Mouse (Mus musculus): ENCODE data around the gene Hist2h3c2. TPM values are rescaled to one million over a fixed set of nuclear protein-coding genes. Genes with fewer than 3 reads are reported as not detected.
"Not testable (repeated sequence)": the region's sequence is repeated elsewhere in the genome, so short reads cannot be mapped to it uniquely, and the experiment has no call there.

The Hist2h3c2 gene
- polyA plus RNA-seq, 1 experiment from 2014 or later = 13.8 TPM

- H3K36me3 ChIP-seq = no peaks in the 10 kb centered on the region
- peaks cover 57% of the 10 kb centered on the region for H3K4me1 ChIP-seq
- no peak overlapping the region for H3K4me2 ChIP-seq
- no peaks in the 10 kb centered on the region for H3K27me3 ChIP-seq (replicated peaks)
- H3K9me3 ChIP-seq (replicated peaks) = no peaks in the 10 kb centered on the region
- H3K27ac ChIP-seq = no peak overlapping the region
- ATAC-seq = no peak
- peak overlapping the region; percentile 2; the same call in 1 of the 2 replicates for H3K9ac ChIP-seq
- H3K4me3 ChIP-seq = no peak overlapping the region
- 64% methylated on average over 5 of the region's 5 CpGs for WGBS (ENCODE audit: insufficient replicate concordance)
Measured at GRCm38 (mm10) chr3:96255926-96256593, 17.1 kb upstream of the Hist2h3c2 start.

- peaks cover 66% of the 10 kb centered on the region for H3K4me1 ChIP-seq
- peak overlapping the region; percentile 55 for H3K4me2 ChIP-seq
- H3K36me3 ChIP-seq = no peaks in the 10 kb centered on the region
- H3K9ac ChIP-seq = peak overlapping the region; percentile 54
- 18% methylated on average over 10 of the region's 10 CpGs for WGBS (ENCODE audit: insufficient replicate concordance)
- H3K27ac ChIP-seq = peak overlapping the region; percentile 86
- H3K27me3 ChIP-seq (replicated peaks) = no peaks in the 10 kb centered on the region
- H3K9me3 ChIP-seq (replicated peaks) = no peaks in the 10 kb centered on the region
- ATAC-seq = peak; percentile 92
- H3K4me3 ChIP-seq = 0 out of 2 replicates have a peak overlapping the region, but pooled peaks have one; percentile 6
Measured at GRCm38 (mm10) chr3:96254683-96255355, 15.9 kb upstream of the Hist2h3c2 start.

DNA sequence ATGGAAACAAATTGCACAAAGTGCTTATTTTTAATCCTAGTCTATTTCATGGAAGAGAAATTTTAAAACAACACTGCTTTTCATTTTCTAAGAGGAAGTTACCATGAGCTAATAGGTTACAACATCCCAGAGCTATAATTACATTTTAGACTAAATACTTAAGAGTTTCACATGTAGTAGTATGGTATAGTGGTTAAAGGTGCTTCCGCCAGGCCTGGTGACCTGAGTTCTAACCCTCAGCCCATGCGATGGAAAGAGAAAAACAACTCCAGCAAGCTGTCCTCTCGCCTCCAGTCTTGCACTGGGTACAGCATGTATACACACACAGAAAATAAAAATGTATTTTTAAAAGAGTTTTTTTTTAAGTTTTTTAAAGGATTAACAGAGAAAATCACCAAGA, 12.9 kb upstream of the Hist2h3c2 start:
- whole genome bisulfite sequencing (ENCODE audit: insufficient replicate concordance) = 81% methylated on average over 3 of the region's 3 CpGs
- peaks cover 78% of the 10 kb centered on the region for H3K4me1 ChIP-seq
- ATAC-seq = no peak
- H3K4me2 ChIP-seq = no peak overlapping the region
- H3K9ac ChIP-seq = no peak overlapping the region
- no peak overlapping the region for H3K27ac ChIP-seq
- H3K4me3 ChIP-seq = no peak overlapping the region
- H3K9me3 ChIP-seq (replicated peaks) = no peaks in the 10 kb centered on the region
- H3K36me3 ChIP-seq = no peaks in the 10 kb centered on the region
- H3K27me3 ChIP-seq (replicated peaks) = no peaks in the 10 kb centered on the region

DNA sequence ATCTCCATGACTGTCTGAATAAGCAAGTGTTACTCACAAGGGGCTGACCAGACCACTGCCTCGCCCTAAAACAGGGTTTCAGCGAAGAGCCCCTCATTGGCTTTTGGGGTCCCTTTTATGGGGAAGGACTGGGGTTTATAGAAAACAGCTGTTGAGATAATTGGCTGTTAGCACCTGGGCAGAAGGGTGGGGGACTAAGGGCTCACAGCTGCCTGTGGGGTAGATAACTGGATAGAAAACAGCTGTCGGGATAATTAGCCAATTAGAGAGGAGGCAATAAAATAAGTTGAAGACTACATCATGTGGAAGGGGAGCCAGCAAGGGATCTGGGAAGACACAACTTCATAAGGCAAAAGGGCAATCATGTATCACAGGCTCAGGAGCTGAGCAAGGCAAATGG, 12.0 kb upstream of the Hist2h3c2 start:
- H3K27ac ChIP-seq = peak overlapping the region; percentile 96
- ATAC-seq = no peak
- peaks cover 71% of the 10 kb centered on the region for H3K4me1 ChIP-seq
- no peaks in the 10 kb centered on the region for H3K27me3 ChIP-seq (replicated peaks)
- peak overlapping the region; percentile 57 for H3K9ac ChIP-seq
- H3K4me2 ChIP-seq = peak overlapping the region; percentile 32
- 49% methylated on average over 3 of the region's 3 CpGs for WGBS (ENCODE audit: insufficient replicate concordance)
- H3K9me3 ChIP-seq (replicated peaks) = no peaks in the 10 kb centered on the region
- H3K36me3 ChIP-seq = no peaks in the 10 kb centered on the region
- H3K4me3 ChIP-seq = no peak overlapping the region

GRCm38 (mm10) chr3:96249034-96249345, 10.1 kb upstream of the Hist2h3c2 start:
- H3K4me3 ChIP-seq = peak overlapping the region; percentile 61

DNA sequence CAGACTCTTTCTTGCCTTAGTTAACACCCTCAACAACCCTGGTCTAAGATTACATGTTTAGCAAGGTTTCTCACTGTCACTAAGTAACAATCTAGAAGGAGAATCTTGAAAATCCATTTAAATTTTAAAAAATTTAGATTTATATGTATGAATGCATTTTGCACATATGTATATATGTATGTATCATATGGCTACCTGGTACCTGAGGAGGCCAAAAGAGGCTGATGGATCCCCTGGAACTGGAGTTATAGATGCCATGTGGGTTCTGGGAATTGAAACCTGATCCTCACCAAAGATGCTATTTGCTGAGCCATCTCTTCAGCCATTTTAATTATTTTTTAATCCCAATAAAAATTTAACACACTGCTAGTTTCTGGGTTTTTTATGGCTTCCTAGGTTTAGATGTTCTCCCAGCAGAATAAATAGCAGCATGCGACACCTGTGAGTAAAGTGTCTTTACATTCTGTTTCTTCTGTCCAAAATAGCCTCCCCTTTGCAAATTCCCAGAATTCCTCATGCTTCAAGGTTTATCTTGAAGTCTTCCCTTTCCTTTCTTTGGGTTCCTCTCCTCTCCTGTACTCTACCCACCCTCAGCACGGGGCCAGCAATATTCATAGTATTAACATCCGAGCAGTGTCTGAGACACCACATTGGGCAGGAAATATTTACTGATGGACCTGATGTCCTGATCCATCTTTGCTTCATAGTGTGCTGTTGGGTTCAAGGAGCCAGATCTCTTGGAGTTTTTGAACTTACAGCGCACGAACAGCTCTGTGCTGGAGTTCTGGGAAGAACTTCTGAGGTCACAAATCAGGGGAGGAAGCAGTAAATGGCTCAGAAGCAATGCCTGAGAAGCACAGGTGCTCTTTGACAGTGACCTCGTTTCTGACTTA, 9.5 kb upstream of the Hist2h3c2 start:
- 41% methylated on average over 6 of the region's 6 CpGs for WGBS (ENCODE audit: insufficient replicate concordance)
- H3K36me3 ChIP-seq = no peaks in the 10 kb centered on the region
- peak overlapping the region; percentile 71 for H3K4me2 ChIP-seq
- H3K4me1 ChIP-seq = peaks cover 60% of the 10 kb centered on the region
- H3K4me3 ChIP-seq = peak overlapping the region; percentile 61
- no peaks in the 10 kb centered on the region for H3K9me3 ChIP-seq (replicated peaks)
- peak overlapping the region; percentile 87 for H3K9ac ChIP-seq
- H3K27ac ChIP-seq = peak overlapping the region; percentile 96
- no peaks in the 10 kb centered on the region for H3K27me3 ChIP-seq (replicated peaks)
- ATAC-seq = no peak

More at GRCm38 (mm10) chr3:96249034-96249345, 10.1 kb upstream of the Hist2h3c2 start:
- Histone ChIP-seq H3K9me3 (replicated peaks) (no peaks in the 10 kb centered on the region), H3K27me3 (replicated peaks) (no peaks in the 10 kb centered on the region), H3K27ac (peak overlapping the region; percentile 96), H3K4me1 (peaks cover 60% of the 10 kb centered on the region), H3K36me3 (no peaks in the 10 kb centered on the region), H3K4me2 (peak overlapping the region; percentile 71), H3K9ac (peak overlapping the region; percentile 87)
- 57% methylated on average over 4 of the region's 4 CpGs for WGBS (ENCODE audit: insufficient replicate concordance)
- no peak for ATAC-seq

DNA sequence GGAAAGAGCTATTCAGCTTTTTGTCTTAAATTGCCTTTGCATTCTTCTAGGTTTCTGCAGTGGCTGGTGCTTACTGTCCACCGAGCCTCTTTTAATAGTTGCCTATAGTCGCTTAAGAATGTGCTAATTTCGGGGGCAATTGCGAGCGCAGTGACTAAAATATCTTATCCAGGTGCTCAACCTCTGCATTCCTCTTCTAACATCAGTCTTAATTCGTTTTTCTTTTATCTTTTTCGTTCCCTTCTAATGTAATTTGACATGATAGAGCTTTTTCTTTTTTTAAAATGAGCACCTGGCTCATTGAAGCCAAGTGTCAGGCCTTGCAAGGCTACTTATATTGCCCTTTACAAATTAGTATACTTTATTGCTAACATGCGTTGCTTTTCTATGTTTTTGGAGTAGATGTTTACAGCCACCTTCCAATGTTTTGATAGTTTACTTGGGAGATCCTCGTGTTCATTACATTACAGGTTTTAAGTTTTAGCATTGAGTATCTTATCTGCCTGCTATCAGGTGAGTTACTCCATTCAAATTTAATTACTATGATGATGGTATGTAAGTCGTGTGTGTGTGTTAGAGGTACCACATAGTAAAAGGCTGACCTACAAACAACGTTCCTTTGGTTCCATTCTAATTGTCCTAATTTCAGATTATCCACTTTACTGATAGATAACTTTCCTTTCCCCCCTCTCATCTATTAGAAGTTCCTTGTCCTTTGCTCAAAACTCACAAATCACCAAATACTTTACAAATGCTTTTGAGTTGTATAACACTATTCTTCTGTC, 8.6 kb upstream of the Hist2h3c2 start:
- Histone ChIP-seq H3K4me1 (peaks cover 59% of the 10 kb centered on the region), H3K9ac (peak overlapping the region; percentile 87), H3K27me3 (replicated peaks) (no peaks in the 10 kb centered on the region), H3K4me2 (peak overlapping the region; percentile 71), H3K4me3 (peak overlapping the region; percentile 61), H3K9me3 (replicated peaks) (no peaks in the 10 kb centered on the region), H3K36me3 (no peaks in the 10 kb centered on the region), H3K27ac (peak overlapping the region; percentile 96)
- WGBS (ENCODE audit: insufficient replicate concordance) = under 1% methylated on average over 11 of the region's 11 CpGs
- ATAC-seq = no peak

DNA sequence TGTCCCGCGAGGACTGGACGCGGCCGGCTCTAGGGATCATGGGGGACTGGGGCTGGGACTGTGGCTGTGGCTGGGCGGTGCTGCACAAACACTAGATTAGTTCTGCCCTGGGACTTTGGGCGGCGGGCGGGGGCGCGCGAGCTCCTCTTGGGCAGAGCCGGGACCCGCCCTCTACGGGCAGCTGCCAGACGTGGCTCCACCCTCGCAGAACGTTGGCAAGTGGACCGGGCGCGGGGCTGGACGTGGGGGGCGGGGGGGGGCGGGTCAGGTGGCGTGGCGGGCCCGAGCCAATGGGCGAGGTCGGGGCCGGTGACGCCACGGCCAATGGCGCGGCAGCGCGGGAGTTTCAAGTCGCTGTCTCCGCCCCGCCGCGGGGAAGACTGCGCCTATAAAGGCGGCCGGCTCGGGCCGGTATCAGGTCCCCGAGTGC, 7.5 kb upstream of the Hist2h3c2 start, which contains the start of gene Hist2h3c1:
Gene Hist2h3c1 (plus strand): TSS at position 259 of the 430 bp plus-strand sequence.
- Histone ChIP-seq H3K4me3 (peak within 1 kb of the TSS; percentile 61), H3K27ac (peak within 1 kb of the TSS; percentile 96), H3K4me2 (peak within 1 kb of the TSS; percentile 71), H3K4me1 (peaks cover 62% of the 10 kb centered on the region), H3K9ac (peak within 1 kb of the TSS; percentile 87)
- not testable (repeated sequence) for H3K36me3 ChIP-seq; H3K9me3 ChIP-seq (replicated peaks); H3K27me3 ChIP-seq (replicated peaks)
- no CpG with 5 or more reads among the region's 47 CpGs for WGBS (ENCODE audit: insufficient replicate concordance)
- ATAC-seq = peak; percentile 86

DNA sequence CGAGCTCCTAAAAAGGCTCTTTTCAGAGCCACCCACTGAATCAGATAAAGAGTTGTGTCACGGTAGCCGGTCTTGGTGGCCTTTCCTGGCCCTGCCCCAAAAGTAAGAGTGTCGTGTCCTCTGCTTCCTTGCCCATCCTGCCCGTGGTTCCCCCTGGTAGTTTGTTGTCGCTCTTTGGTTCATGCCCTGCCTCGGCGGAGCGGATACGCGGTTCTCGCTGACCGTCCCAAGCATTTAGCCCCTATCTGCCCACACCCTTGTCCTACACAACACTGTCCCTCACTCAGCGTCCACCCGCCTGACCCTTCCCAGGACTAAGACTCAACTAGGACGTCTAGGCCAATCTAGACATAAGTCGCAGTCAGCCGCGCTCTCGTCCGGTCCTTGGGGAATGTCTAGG, 7.1 kb upstream of the Hist2h3c2 start:
- peaks cover 65% of the 10 kb centered on the region for H3K4me1 ChIP-seq
- H3K27ac ChIP-seq = peak overlapping the region; percentile 92
- not testable (repeated sequence) for H3K9me3 ChIP-seq (replicated peaks); H3K36me3 ChIP-seq; ATAC-seq; H3K27me3 ChIP-seq (replicated peaks)
- H3K4me2 ChIP-seq = peak overlapping the region; percentile 43
- under 1% methylated on average over 10 of the region's 21 CpGs for WGBS (ENCODE audit: insufficient replicate concordance)
- peak overlapping the region; percentile 39 for H3K4me3 ChIP-seq
- H3K9ac ChIP-seq = 0 out of 2 replicates have a peak overlapping the region, but pooled peaks have one; percentile 50

DNA sequence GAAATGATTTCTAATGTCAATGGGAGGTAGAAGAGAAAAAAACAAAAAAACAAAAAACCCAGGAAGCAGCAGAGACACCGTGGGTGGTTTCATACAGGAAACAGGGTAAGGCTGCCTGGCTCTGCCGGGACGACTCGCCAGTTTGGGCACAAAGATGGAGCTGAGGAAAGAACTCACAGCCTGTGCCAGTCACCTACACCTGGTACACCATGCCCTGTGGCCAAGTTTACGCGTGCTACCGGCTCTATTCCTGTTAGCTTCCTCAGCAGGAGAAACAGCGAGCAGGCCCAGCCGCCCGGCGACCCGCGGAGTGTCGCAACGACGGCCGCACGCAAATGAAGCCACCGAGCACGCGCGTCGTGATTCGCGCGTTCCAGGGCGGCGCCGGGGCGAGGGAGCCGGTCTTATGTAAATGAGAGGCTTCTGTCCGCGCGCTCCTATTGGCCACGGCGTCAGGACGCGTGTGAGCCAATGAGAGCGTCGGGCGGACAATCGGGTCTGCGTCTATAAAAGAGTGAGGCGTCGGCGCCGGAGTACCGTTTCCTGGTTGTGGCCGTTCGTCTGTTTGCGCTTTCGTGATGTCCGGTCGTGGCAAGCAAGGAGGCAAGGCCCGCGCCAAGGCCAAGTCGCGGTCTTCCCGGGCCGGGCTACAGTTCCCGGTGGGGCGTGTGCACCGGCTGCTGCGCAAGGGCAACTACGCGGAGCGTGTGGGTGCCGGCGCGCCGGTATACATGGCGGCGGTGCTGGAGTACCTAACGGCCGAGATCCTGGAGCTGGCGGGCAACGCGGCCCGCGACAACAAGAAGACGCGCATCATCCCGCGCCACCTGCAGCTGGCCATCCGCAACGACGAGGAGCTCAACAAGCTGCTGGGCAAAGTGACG, 6.3 kb upstream of the Hist2h3c2 start, which contains the start of gene Hist2h2aa1:
Gene Hist2h2aa1 (plus strand): TSS at position 495 of the 884 bp plus-strand sequence.
- H3K4me3 ChIP-seq = peak within 1 kb of the TSS; percentile 65
- peaks cover 63% of the 10 kb centered on the region for H3K4me1 ChIP-seq
- peak within 1 kb of the TSS; percentile 91 for H3K9ac ChIP-seq
- WGBS (ENCODE audit: insufficient replicate concordance) = under 1% methylated on average over 44 of the region's 88 CpGs
- H3K27ac ChIP-seq = peak within 1 kb of the TSS; percentile 99
- peak; percentile 76 for ATAC-seq
- not testable (repeated sequence) for H3K9me3 ChIP-seq (replicated peaks); H3K36me3 ChIP-seq; H3K27me3 ChIP-seq (replicated peaks)
- H3K4me2 ChIP-seq = peak within 1 kb of the TSS; percentile 81
